Mouse (Mus musculus) mouse embryonic stem cell (cell line): ENCODE results near the gene Btrc.

Experiments
- in situ Hi-C, 2 experiments: fragments of 300-500 bp; cut with MboI; formaldehyde crosslinking; loops; 1 replicate in 1 of 2; 3 replicates in 1 of 2; pipeline ENCODE4 v1.14.3; 2019 to 2020; ENCODE audit warnings: low sequenced_read_pairs in 2 of 2, low pct_unique_long_range_greater_than_20kb in 1 of 2, mixed read lengths in 1 of 2; ENCODE audit not compliant: unreplicated experiment in 1 of 2

The Btrc gene

GRCm38 (mm10) chr19:45505446-45505845, 141.9 kb downstream of the Btrc start:
- in situ Hi-C loops = no loop called here

GRCm38 (mm10) chr19:45507531-45507930, 144.0 kb downstream of the Btrc start:
- in situ Hi-C loops = no loop called here

GRCm38 (mm10) chr19:45510680-45511079, 147.1 kb downstream of the Btrc start:
- in situ Hi-C loops = no loop called here

GRCm38 (mm10) chr19:45511406-45511805, 147.9 kb downstream of the Btrc start:
- in situ Hi-C loops = no loop called here

- in situ Hi-C loops = no loop called here
Measured at GRCm38 (mm10) chr19:45515341-45515740, 151.8 kb downstream of the Btrc start.

GRCm38 (mm10) chr19:45516264-45516663, 152.7 kb downstream of the Btrc start:
- in situ Hi-C loops = no loop called here

- in situ Hi-C loops = no loop called here
Measured at GRCm38 (mm10) chr19:45527382-45527781, 163.8 kb downstream of the Btrc start.

- in situ Hi-C loops = no loop called here
Measured at GRCm38 (mm10) chr19:45527931-45528534, 164.5 kb downstream of the Btrc start.

GRCm38 (mm10) chr19:45529294-45529693, 165.8 kb downstream of the Btrc start:
- in situ Hi-C loops = no loop called here

- in situ Hi-C loops = no loop called here
Measured at GRCm38 (mm10) chr19:45530200-45530995, 166.9 kb downstream of the Btrc start.

- in situ Hi-C loops = no loop called here
Measured at GRCm38 (mm10) chr19:45531554-45531953, 168.0 kb downstream of the Btrc start.

- in situ Hi-C loops = no loop called here
Measured at GRCm38 (mm10) chr19:45533617-45534016, 170.1 kb downstream of the Btrc start.

- in situ Hi-C loops = no loop called here
Measured at GRCm38 (mm10) chr19:45535214-45535735, 171.7 kb downstream of the Btrc start.

GRCm38 (mm10) chr19:45535929-45536328, 172.4 kb downstream of the Btrc start:
- in situ Hi-C loops = no loop called here

GRCm38 (mm10) chr19:45537505-45537904, 174.0 kb downstream of the Btrc start:
- in situ Hi-C loops = no loop called here

GRCm38 (mm10) chr19:45540657-45541408, 177.3 kb downstream of the Btrc start:
- in situ Hi-C loops = loop anchor here (10.0 kb wide), 2 partner anchors 236 to 316 kb away; no protein-coding TSS in a partner anchor

GRCm38 (mm10) chr19:45541409-45542041, 178.0 kb downstream of the Btrc start:
- in situ Hi-C loops = loop anchor here (10.0 kb wide), 2 partner anchors 237 to 317 kb away; no protein-coding TSS in a partner anchor

GRCm38 (mm10) chr19:45542061-45542460, 178.5 kb downstream of the Btrc start:
- in situ Hi-C loops = loop anchor here (10.0 kb wide), 2 partner anchors 237 to 317 kb away; no protein-coding TSS in a partner anchor
